Mouse (Mus musculus) myocyte (in vitro differentiated cells): ENCODE measurements around the gene Cntnap1. TPM values are rescaled to one million over a fixed set of nuclear protein-coding genes. Genes with fewer than 3 reads are reported as not detected.

ENCODE experiments used
- H3K27me3 ChIP-seq: one replicate; pipeline ENCODE4 v1.6.1; 2011; ENCODE audit not compliant: control insufficient read depth, insufficient read depth, insufficient read length
- H3K36me3 ChIP-seq: one replicate; pipeline ENCODE4 v1.6.1; 2011; ENCODE audit not compliant: control insufficient read depth, insufficient read depth
- H3K4me2 ChIP-seq: one replicate; pipeline ENCODE4 v1.6.1; 2011; ENCODE audit warnings: low read depth, control low read depth
- H3K4me3 ChIP-seq: one replicate; pipeline ENCODE4 v1.5.1; 2011; ENCODE audit warnings: mild to moderate bottlenecking, control low read depth, moderate library complexity
- H3K79me2 ChIP-seq: one replicate; pipeline ENCODE4 v1.6.1; 2011; ENCODE audit not compliant: control insufficient read depth, insufficient read depth
- H3ac ChIP-seq: one replicate; pipeline ENCODE4 v1.6.1; 2011; ENCODE audit not compliant: control insufficient read depth, insufficient read length
- CEBPB ChIP-seq: IDR thresholded peaks from 2 replicates; pipeline ENCODE4 v1.6.1; 2011; ENCODE audit warnings: mild to moderate bottlenecking, moderate library complexity; ENCODE audit not compliant: poor library complexity, insufficient read depth, severe bottlenecking
- E2F4 ChIP-seq: IDR thresholded peaks from one replicate; pipeline ENCODE4 v1.6.1; 2011; ENCODE audit warnings: mild to moderate bottlenecking, control low read depth, moderate library complexity; ENCODE audit not compliant: insufficient read depth
- MAX ChIP-seq: IDR thresholded peaks from one replicate; pipeline ENCODE4 v1.6.1; 2011; ENCODE audit warnings: low read depth, mild to moderate bottlenecking, control low read depth
- MYOD1 ChIP-seq, 3 experiments: IDR thresholded peaks; one replicate each; pipeline ENCODE4 v1.6.1; 2011; ENCODE audit warnings: control low read depth in 2 of 3, low read depth in 2 of 3, mild to moderate bottlenecking in 2 of 3, moderate library complexity in 1 of 3; ENCODE audit not compliant: insufficient read length in 2 of 3, control insufficient read depth in 1 of 3
- MYOG ChIP-seq, 3 experiments: IDR thresholded peaks; one replicate each; pipeline ENCODE4 v1.6.1; 2011; ENCODE audit warnings: control low read depth in 2 of 3, low read depth in 2 of 3, mild to moderate bottlenecking in 2 of 3; ENCODE audit not compliant: insufficient read length in 2 of 3, control insufficient read depth in 1 of 3, insufficient read depth in 1 of 3
- POLR2A ChIP-seq: IDR thresholded peaks from one replicate; pipeline ENCODE4 v1.6.1; 2011; ENCODE audit warnings: low read depth, mild to moderate bottlenecking, control low read depth, moderate library complexity; ENCODE audit not compliant: insufficient read length
- POLR2AphosphoS2 ChIP-seq: IDR thresholded peaks from one replicate; pipeline ENCODE4 v1.6.1; 2011; ENCODE audit warnings: low read depth, control low read depth; ENCODE audit not compliant: insufficient read length
- REST ChIP-seq: IDR thresholded peaks from one replicate; pipeline ENCODE4 v1.6.1; 2011; ENCODE audit warnings: mild to moderate bottlenecking, control low read depth, moderate library complexity; ENCODE audit not compliant: insufficient read depth, insufficient read length
- SRF ChIP-seq: IDR thresholded peaks from one replicate; pipeline ENCODE4 v1.6.1; 2011; ENCODE audit warnings: low read depth; ENCODE audit not compliant: control insufficient read depth, insufficient read length
- TCF12 ChIP-seq: IDR thresholded peaks from one replicate; pipeline ENCODE4 v1.6.1; 2011; ENCODE audit warnings: mild to moderate bottlenecking, control low read depth; ENCODE audit not compliant: poor library complexity, insufficient read depth, severe bottlenecking
- TCF3 ChIP-seq: IDR thresholded peaks from one replicate; pipeline ENCODE4 v1.6.1; 2011; ENCODE audit warnings: low read depth, control low read depth; ENCODE audit not compliant: insufficient read length
- USF1 ChIP-seq: IDR thresholded peaks from one replicate; pipeline ENCODE4 v1.6.1; 2011; ENCODE audit warnings: low read depth, mild to moderate bottlenecking, control low read depth, moderate library complexity
- polyA plus RNA-seq: library from polyadenylated mRNA; unstranded; fragments of >200 nt; fragmentation: generic; extraction: Trizol; gene quantifications from one replicate; pipeline ENCODE4 v1.2.1, GENCODE M21; 2012; ENCODE audit warnings: missing spikeins

Gene Cntnap1
- polyA plus RNA-seq, 1 experiment, result 1.3 TPM

GRCm38 (mm10) chr11:101168301-101168980 lies 1.9 kb upstream of the Cntnap1 start:
- Histone ChIP-seq H3K27me3 (no peaks in the 10 kb centered on the region), H3K36me3 (peaks cover 28% of the 10 kb centered on the region), H3K4me2 (peak overlapping the region; percentile 97), H3ac (no peak overlapping the region), H3K4me3 (peak overlapping the region; percentile 99), H3K79me2 (peaks cover 24% of the 10 kb centered on the region)
- peak; percentile 94 for TF ChIP-seq CEBPB
- TF ChIP-seq POLR2AphosphoS2, result no peak

- H3ac ChIP-seq, result peak overlapping the region; percentile 81
- H3K79me2 ChIP-seq, result peaks cover 24% of the 10 kb centered on the region
- H3K4me2 ChIP-seq, result peak overlapping the region; percentile 97
- peaks cover 27% of the 10 kb centered on the region for H3K36me3 ChIP-seq
- peak overlapping the region; percentile 99 for H3K4me3 ChIP-seq
- TF ChIP-seq MYOD1 (IDR thresholded peaks at IDR 0.05; ENCODE audit: control insufficient read depth in 1 of 3, insufficient read length in 2 of 3, low read depth in 2 of 3) (peak in 1 of 3 experiments; percentile 65), CEBPB (no peak), POLR2AphosphoS2 (no peak), SRF (no peak), E2F4 (no peak), MYOG (IDR thresholded peaks at IDR 0.05; ENCODE audit: control insufficient read depth in 1 of 3, insufficient read depth in 1 of 3, insufficient read length in 2 of 3, low read depth in 2 of 3) (peak in 1 of 3 experiments; percentile 45)
- H3K27me3 ChIP-seq, result no peaks in the 10 kb centered on the region
Measured at GRCm38 (mm10) chr11:101169301-101170107, 819 bp upstream of the Cntnap1 start.

GRCm38 (mm10) chr11:101170811-101171610 lies 688 bp downstream of the Cntnap1 start, which contains the start of gene Plekhh3:
Gene Plekhh3, minus strand, starts transcription at chr11:101171351.
- Histone ChIP-seq H3K36me3 (peaks cover 20% of the 10 kb centered on the region), H3K27me3 (no peaks in the 10 kb centered on the region), H3K79me2 (peaks cover 24% of the 10 kb centered on the region), H3K4me2 (peak within 1 kb of the TSS; percentile 100), H3ac (peak within 1 kb of the TSS; percentile 81), H3K4me3 (peak within 1 kb of the TSS; percentile 99)
- TF ChIP-seq MAX (no peak), E2F4 (peak; percentile 49), CEBPB (peak; percentile 80), TCF3 (no peak), MYOG (IDR thresholded peaks at IDR 0.05; ENCODE audit: control insufficient read depth in 1 of 3, insufficient read depth in 1 of 3, insufficient read length in 2 of 3, low read depth in 2 of 3) (peak in 1 of 3 experiments; percentile 11), TCF12 (no peak), POLR2A (peak; percentile 96), MYOD1 (IDR thresholded peaks at IDR 0.05; ENCODE audit: control insufficient read depth in 1 of 3, insufficient read length in 2 of 3, low read depth in 2 of 3) (no peak), REST (no peak), USF1 (peak; percentile 71), POLR2AphosphoS2 (peak; percentile 93), SRF (peak; percentile 46)

- Histone ChIP-seq H3K79me2 (peaks cover 24% of the 10 kb centered on the region), H3K4me2 (peak overlapping the region; percentile 100), H3K27me3 (no peaks in the 10 kb centered on the region), H3K4me3 (peak overlapping the region; percentile 99), H3K36me3 (peaks cover 12% of the 10 kb centered on the region), H3ac (no peak overlapping the region)
- peak; percentile 93 for TF ChIP-seq POLR2AphosphoS2
- no peak for TF ChIP-seq SRF
- TF ChIP-seq TCF12, result no peak
- TF ChIP-seq CEBPB, result no peak
- TF ChIP-seq REST, result no peak
- TF ChIP-seq MYOD1 (IDR thresholded peaks at IDR 0.05; ENCODE audit: control insufficient read depth in 1 of 3, insufficient read length in 2 of 3, low read depth in 2 of 3), result no peak
- TF ChIP-seq TCF3, result no peak
- peak; percentile 92 for TF ChIP-seq POLR2A
- no peak for TF ChIP-seq USF1
- peak; percentile 58 for TF ChIP-seq E2F4
Measured at GRCm38 (mm10) chr11:101171721-101172433, 1.6 kb downstream of the Cntnap1 start.
